Mouse (Mus musculus) CD4-positive helper T cell, adult 2 months (primary cell): Measurements from ENCODE around the gene Serpini1.
"Not testable (repeated sequence)": the region's sequence is repeated elsewhere in the genome, so short reads cannot be mapped to it uniquely, and the experiment has no call there.

Experiments used
- DNase-seq: peaks from one replicate; pipeline ENCODE4 v3.0.0-alpha.2; 2012; ENCODE audit warnings: low read depth, missing footprints, low spot score

Serpini1 gene

GRCm38 (mm10) chr3:75635648-75636047 is 78.3 kb downstream of the Serpini1 start:
- DNase-seq, result no peak

- DNase-seq, result peak; percentile 31
Observed at GRCm38 (mm10) chr3:75639546-75639945, 82.2 kb downstream of the Serpini1 start.

GRCm38 (mm10) chr3:75647542-75647941 is 90.2 kb downstream of the Serpini1 start:
- DNase-seq, result no peak

- DNase-seq, result no peak
Observed at GRCm38 (mm10) chr3:75648226-75648625, 90.9 kb downstream of the Serpini1 start.

GRCm38 (mm10) chr3:75650416-75651154 is 93.2 kb downstream of the Serpini1 start:
- not testable (repeated sequence) for DNase-seq

- DNase-seq, result no peak
Observed at GRCm38 (mm10) chr3:75651603-75652115, 94.3 kb downstream of the Serpini1 start.

GRCm38 (mm10) chr3:75653901-75654300 is 96.6 kb downstream of the Serpini1 start:
- not testable (repeated sequence) for DNase-seq

- no peak for DNase-seq
Observed at GRCm38 (mm10) chr3:75655578-75656344, 98.4 kb downstream of the Serpini1 start.

GRCm38 (mm10) chr3:75666962-75667361 is 109.6 kb downstream of the Serpini1 start:
- DNase-seq, result peak; percentile 26

- DNase-seq, result no peak
Observed at GRCm38 (mm10) chr3:75670425-75670824, 113.1 kb downstream of the Serpini1 start.

- DNase-seq, result peak; percentile 42
Observed at GRCm38 (mm10) chr3:75682881-75683280, 125.5 kb downstream of the Serpini1 start.

GRCm38 (mm10) chr3:75686775-75687174 is 129.4 kb downstream of the Serpini1 start:
- DNase-seq, result no peak

- DNase-seq, result no peak
Observed at GRCm38 (mm10) chr3:75687187-75687825, 130.0 kb downstream of the Serpini1 start.

- no peak for DNase-seq
Observed at GRCm38 (mm10) chr3:75690321-75690720, 133.0 kb downstream of the Serpini1 start.

GRCm38 (mm10) chr3:75692088-75692487 is 134.7 kb downstream of the Serpini1 start:
- DNase-seq, result no peak
